Mouse (Mus musculus) heart, embryonic 15.5 days (tissue): Measurements from ENCODE around the gene Haghl. TPM values are rescaled to one million over a fixed set of nuclear protein-coding genes. Genes with fewer than 3 reads are reported as not detected.

Experiments used
- ATAC-seq: fragments of 200-750 bp; cut with Nextera tagmentation; replicated peaks from 2 replicates; pipeline ENCODE4 v1.8.0; 2017; ENCODE audit warnings: low read depth, moderate TSS enrichment; ENCODE audit not compliant: insufficient number of reproducible peaks, insufficient read depth, low FRiP score
- H3K27ac ChIP-seq: fragments of 300-500 bp; sonication (generic); 2 replicates; pipeline ENCODE4 v1.5.1; 2015; ENCODE audit warnings: mild to moderate bottlenecking, inconsistent platforms
- H3K27me3 ChIP-seq: fragments of 300-500 bp; sonication (generic); 2 replicates; pipeline ENCODE4 v1.6.1; 2015; ENCODE audit warnings: inconsistent platforms
- H3K36me3 ChIP-seq: fragments of 300-500 bp; sonication (generic); 2 replicates; pipeline ENCODE4 v1.6.1; 2015; ENCODE audit warnings: mild to moderate bottlenecking, inconsistent platforms
- H3K4me1 ChIP-seq: fragments of 300-500 bp; sonication (generic); replicated peaks from 2 replicates; pipeline ENCODE4 v1.6.1; 2015; ENCODE audit warnings: inconsistent platforms
- H3K4me2 ChIP-seq: fragments of 300-500 bp; sonication (generic); 2 replicates; pipeline ENCODE4 v1.6.1; 2015; ENCODE audit warnings: inconsistent platforms, mild to moderate bottlenecking, moderate library complexity
- H3K4me3 ChIP-seq: fragments of 300-500 bp; sonication (generic); 2 replicates; pipeline ENCODE4 v1.5.1; 2015; ENCODE audit warnings: mild to moderate bottlenecking, inconsistent platforms
- H3K9ac ChIP-seq: fragments of 300-500 bp; sonication (generic); 2 replicates; pipeline ENCODE4 v1.6.1; 2015; ENCODE audit warnings: mild to moderate bottlenecking, inconsistent platforms
- H3K9me3 ChIP-seq: fragments of 300-500 bp; sonication (generic); replicated peaks from 2 replicates; pipeline ENCODE4 v1.6.1; 2016; ENCODE audit warnings: inconsistent platforms
- WGBS: fragments of 180-500 bp; shearing (Covaris S2); methylation state at CpG from one replicate; pipeline ENCODE4 v1.1.7; 2015; ENCODE audit warnings: mixed read lengths; 5-methylcytosine and 5-hydroxymethylcytosine counted together
- microRNA-seq: library from miRNA; unstranded; fragments of <30 nt; microRNA quantifications from one replicate; pipeline ENCODE4, GENCODE M21; 2016
- polyA plus RNA-seq: library from polyadenylated mRNA; unstranded; fragments of >200 nt; fragmentation: Nextera tagmentation; extraction: Ambion mirVana; gene quantifications from 2 replicates; pipeline ENCODE4 v1.2.1, GENCODE M21; 2015

Haghl gene
- polyA plus RNA-seq, 1 experiment from 2014 or later: 44.7 TPM

DNA sequence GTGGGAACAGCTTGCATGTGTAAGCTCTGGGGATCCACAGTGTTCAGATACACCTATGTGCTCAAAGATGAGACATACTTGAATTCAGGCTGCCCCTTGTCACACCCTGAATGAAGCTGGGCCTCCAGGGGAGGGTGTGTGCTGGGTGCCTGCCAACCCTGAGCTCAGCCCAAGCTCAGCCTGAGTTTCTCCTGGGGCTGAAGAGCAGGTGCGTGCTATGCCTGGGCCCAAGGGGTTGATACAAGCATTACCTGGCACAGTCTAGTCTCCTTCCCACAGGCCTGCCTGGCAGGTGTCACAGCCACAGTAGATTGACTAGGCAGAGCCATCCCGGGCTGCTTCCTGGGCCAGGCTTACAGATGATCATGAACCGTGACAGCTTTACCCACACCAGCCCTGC, 49.7 kb downstream of the Haghl start, which contains the start of gene Mslnl:
Gene Mslnl, plus strand, starts transcription at position 298 of the 400 bp plus-strand sequence.
- no peaks in the 10 kb centered on the region for H3K9me3 ChIP-seq
- ATAC-seq: no peak
- 79% methylated on average over 3 of the region's 3 CpGs for WGBS
- no peaks in the 10 kb centered on the region for H3K27me3 ChIP-seq
- H3K4me1 ChIP-seq: no peaks in the 10 kb centered on the region
- H3K9ac ChIP-seq: no peak within 1 kb of the TSS
- H3K4me2 ChIP-seq: no peak within 1 kb of the TSS
- no peak within 1 kb of the TSS for H3K27ac ChIP-seq
- no peaks in the 10 kb centered on the region for H3K36me3 ChIP-seq
- no peak within 1 kb of the TSS for H3K4me3 ChIP-seq

DNA sequence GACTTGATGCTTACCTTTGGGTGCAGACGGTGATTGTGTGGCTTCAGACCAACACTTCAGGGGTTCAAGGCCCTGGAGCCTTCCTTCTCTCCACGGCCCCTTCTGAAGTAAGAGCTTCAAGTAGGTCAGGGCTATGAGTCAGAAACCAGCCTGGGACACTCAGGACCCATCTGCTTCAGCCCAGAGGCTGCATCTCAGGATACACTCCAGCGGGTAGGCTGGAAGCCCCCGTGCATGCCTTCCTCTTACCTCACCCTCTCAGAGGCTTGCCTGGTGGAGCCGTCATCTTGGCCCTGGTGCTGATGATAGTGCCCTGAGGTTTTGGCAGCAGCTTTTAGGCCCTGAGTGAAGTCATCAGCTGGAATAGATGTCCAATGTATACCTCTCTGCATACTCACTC, 50.2 kb downstream of the Haghl start:
- Histone ChIP-seq H3K4me3 (no peak overlapping the region), H3K36me3 (no peaks in the 10 kb centered on the region), H3K27ac (no peak overlapping the region), H3K4me2 (no peak overlapping the region), H3K27me3 (no peaks in the 10 kb centered on the region), H3K9me3 (no peaks in the 10 kb centered on the region), H3K4me1 (no peaks in the 10 kb centered on the region), H3K9ac (no peak overlapping the region)
- 72% methylated on average over 5 of the region's 5 CpGs for WGBS
- no peak for ATAC-seq

DNA sequence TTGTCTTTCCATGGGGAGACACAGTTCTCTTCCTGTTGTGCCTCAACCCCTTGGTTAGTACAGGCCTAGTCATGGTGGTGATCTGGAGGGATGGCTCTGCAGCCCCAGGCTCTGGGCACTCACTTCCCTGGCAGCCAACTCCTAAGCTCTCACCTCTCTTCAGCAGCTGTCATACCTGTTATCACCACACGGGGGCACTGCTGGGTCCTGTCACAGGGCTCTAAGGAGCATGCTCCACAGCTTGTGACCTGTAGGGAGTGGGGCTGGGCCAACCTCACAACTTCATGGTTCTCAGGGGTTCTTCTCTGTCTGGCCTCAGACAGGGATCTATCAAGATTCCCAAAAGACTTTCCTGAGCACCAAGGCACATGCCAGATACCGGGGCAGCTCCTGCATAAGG, 53.4 kb downstream of the Haghl start:
- no peak overlapping the region for H3K27ac ChIP-seq
- no peaks in the 10 kb centered on the region for H3K27me3 ChIP-seq
- peaks cover 10% of the 10 kb centered on the region for H3K4me1 ChIP-seq
- no peaks in the 10 kb centered on the region for H3K9me3 ChIP-seq
- no peaks in the 10 kb centered on the region for H3K36me3 ChIP-seq
- no peak overlapping the region for H3K4me2 ChIP-seq
- ATAC-seq: no peak
- H3K4me3 ChIP-seq: no peak overlapping the region
- H3K9ac ChIP-seq: no peak overlapping the region
- 17% methylated on average over 2 of the region's 2 CpGs for WGBS

Small RNA genes within 50 kb of the gene (microRNA-seq; reads per million reads assigned to microRNA genes)
- gene Gm25083 (not detected), gene Mir3082 (0.84 reads per million), gene Mir6966 (not detected)

Other genes with a start within 250 kb of the Haghl start
- 0.73 and 1.5 TPM in 2 replicates for gene Sox8, start 215.0 kb downstream of the Haghl start, polyA plus RNA-seq
- 33.0 and 34.7 TPM in 2 replicates for gene Lmf1, start 206.6 kb downstream of the Haghl start, polyA plus RNA-seq
- 1.0 and 2.0 TPM in 2 replicates for gene Gng13, start 68.5 kb downstream of the Haghl start, polyA plus RNA-seq
- gene Chtf18, start 58.3 kb downstream of the Haghl start, polyA plus RNA-seq: 11.8 and 17.7 TPM in 2 replicates
- gene Rpusd1, start 58.0 kb downstream of the Haghl start, polyA plus RNA-seq: 10.7 and 15.3 TPM in 2 replicates
- gene Mslnl, start 49.6 kb downstream of the Haghl start, polyA plus RNA-seq: 0.13 TPM in 1 of 2 replicates, not detected in the other
- gene Msln, start 31.3 kb downstream of the Haghl start, polyA plus RNA-seq: 38.7 and 42.7 TPM in 2 replicates
- gene Narfl, start 11.9 kb downstream of the Haghl start, polyA plus RNA-seq: 31.5 and 32.4 TPM in 2 replicates
- gene Ccdc78, start 907 bp upstream of the Haghl start, polyA plus RNA-seq: 0.13 and 0.23 TPM in 2 replicates
- 56.8 and 70.2 TPM in 2 replicates for gene Fam173a, start 7.2 kb upstream of the Haghl start, polyA plus RNA-seq
- 0.50 TPM in 1 of 2 replicates, not detected in the other for gene AC134908.4, start 10.0 kb upstream of the Haghl start, polyA plus RNA-seq
- gene Metrn, start 11.5 kb upstream of the Haghl start, polyA plus RNA-seq: 21.2 and 29.2 TPM in 2 replicates
- gene Fbxl16, start 23.4 kb upstream of the Haghl start, polyA plus RNA-seq: 0.78 and 1.2 TPM in 2 replicates
- 12.7 and 19.8 TPM in 2 replicates for gene Wdr24, start 38.0 kb upstream of the Haghl start, polyA plus RNA-seq
- 30.9 and 36.6 TPM in 2 replicates for gene Jmjd8, start 43.2 kb upstream of the Haghl start, polyA plus RNA-seq
- 251 and 301 TPM in 2 replicates for gene Stub1, start 47.7 kb upstream of the Haghl start, polyA plus RNA-seq
- 1.4 and 1.7 TPM in 2 replicates for gene Rhbdl1, start 51.6 kb upstream of the Haghl start, polyA plus RNA-seq
- gene Gm20683, start 56.1 kb upstream of the Haghl start, polyA plus RNA-seq: 1.7 and 3.0 TPM in 2 replicates
- 24.2 and 26.1 TPM in 2 replicates for gene Rhot2, start 59.2 kb upstream of the Haghl start, polyA plus RNA-seq
- 12.1 and 18.5 TPM in 2 replicates for gene Wdr90, start 75.8 kb upstream of the Haghl start, polyA plus RNA-seq
- gene Mcrip2, start 83.1 kb upstream of the Haghl start, polyA plus RNA-seq: 176 and 203 TPM in 2 replicates
- gene Mettl26, start 89.4 kb upstream of the Haghl start, polyA plus RNA-seq: 29.3 and 35.1 TPM in 2 replicates
- gene Wfikkn1, start 95.2 kb upstream of the Haghl start, polyA plus RNA-seq: 0.24 and 0.28 TPM in 2 replicates
- gene Rab40c, start 134.1 kb upstream of the Haghl start, polyA plus RNA-seq: 12.1 and 18.0 TPM in 2 replicates
- 52.9 and 63.0 TPM in 2 replicates for gene Pigq, start 159.3 kb upstream of the Haghl start, polyA plus RNA-seq
- 0.08 and 0.16 TPM in 2 replicates for gene Nhlrc4, start 159.3 kb upstream of the Haghl start, polyA plus RNA-seq
- 0.05 TPM in 1 of 2 replicates, not detected in the other for gene A930017K11Rik, start 166.9 kb upstream of the Haghl start, polyA plus RNA-seq
- 9.3 and 13.5 TPM in 2 replicates for gene Capn15, start 200.1 kb upstream of the Haghl start, polyA plus RNA-seq